Mouse (Mus musculus) neural tube, embryonic 10.5 days (tissue): ENCODE measurements at regions not wholly inside any gene's neighbourhood (a gene's known extent, or its start where the extent isn't known, plus 50 kb on each side); places are given as distances from the start of the nearest gene placed in this dataset.

Experiments used
- DNase-seq: peaks from one replicate; pipeline ENCODE4 v3.0.0-alpha.2; 2017; ENCODE audit warnings: low spot score; ENCODE audit errors: extremely low spot score

GRCm38 (mm10) chr13:60508054-60508453, 93.7 kb upstream of the Dapk1 start:
- DNase-seq, result no peak

- DNase-seq, result no peak
These were observed 92.9 kb upstream of the Dapk1 start for GRCm38 (mm10) chr13:60508856-60509255.

- DNase-seq, result no peak
These were observed 90.6 kb upstream of the Dapk1 start for GRCm38 (mm10) chr13:60511101-60511500.

- DNase-seq, result no peak
These were observed 90.1 kb upstream of the Dapk1 start for GRCm38 (mm10) chr13:60511628-60512027.

GRCm38 (mm10) chr13:60513756-60514155, 88.0 kb upstream of the Dapk1 start:
- no peak for DNase-seq

- no peak for DNase-seq
These were observed 86.9 kb upstream of the Dapk1 start for GRCm38 (mm10) chr13:60514806-60515205.

- no peak for DNase-seq
These were observed 83.7 kb upstream of the Dapk1 start for GRCm38 (mm10) chr13:60518010-60518409.

- DNase-seq, result no peak
These were observed 82.0 kb upstream of the Dapk1 start for GRCm38 (mm10) chr13:60519708-60520107.

- no peak for DNase-seq
These were observed 78.9 kb upstream of the Dapk1 start for GRCm38 (mm10) chr13:60522719-60523450.

- no peak for DNase-seq
These were observed 73.9 kb upstream of the Dapk1 start for GRCm38 (mm10) chr13:60527806-60528205.

- DNase-seq, result no peak
These were observed 72.9 kb upstream of the Dapk1 start for GRCm38 (mm10) chr13:60528819-60529218.

GRCm38 (mm10) chr13:60529381-60530069, 72.2 kb upstream of the Dapk1 start:
- no peak for DNase-seq

- DNase-seq, result no peak
These were observed 67.8 kb upstream of the Dapk1 start for GRCm38 (mm10) chr13:60533871-60534427.

- no peak for DNase-seq
These were observed 67.2 kb upstream of the Dapk1 start for GRCm38 (mm10) chr13:60534501-60534900.

- no peak for DNase-seq
These were observed 66.7 kb upstream of the Dapk1 start for GRCm38 (mm10) chr13:60535045-60535444.

GRCm38 (mm10) chr13:60536725-60537124, 65.0 kb upstream of the Dapk1 start:
- DNase-seq, result no peak

- DNase-seq, result no peak
These were observed 63.6 kb upstream of the Dapk1 start for GRCm38 (mm10) chr13:60538110-60538509.

GRCm38 (mm10) chr13:60541165-60541564, 60.6 kb upstream of the Dapk1 start:
- no peak for DNase-seq

- DNase-seq, result no peak
These were observed 57.4 kb upstream of the Dapk1 start for GRCm38 (mm10) chr13:60544363-60544762.

- no peak for DNase-seq
These were observed 55.6 kb upstream of the Dapk1 start for GRCm38 (mm10) chr13:60545999-60546733.
